ENCODE assay signal across 8 mouse cellular contexts in genomic region chr9:7914925-7915324, GRCm38 (mm10). TPM values are rescaled to one million over a fixed set of nuclear protein-coding genes. Genes with fewer than 3 reads are reported as not detected.
A peak's percentile ranks its signal among the peaks of the same experiment; 100 is the strongest.
DNase-seq lines count a peak whose midpoint lies in the region; ATAC-seq and TF ChIP-seq lines count a peak whose summit lies in the region.

No protein-coding gene starts in this region.

- TF ChIP-seq CTCF in cortical plate, adult 2 months (IDR thresholded peaks at IDR 0.05; ENCODE audit: extremely low read depth, insufficient read depth, low read length): no peak

- no peak for DNase-seq in heart, postnatal 4 days
- no peak for DNase-seq in hindbrain, embryonic 14.5 days (ENCODE audit: low spot score)
- DNase-seq in gastrocnemius, adult 18-20 months (ENCODE audit: low spot score): no peak
- no peak for DNase-seq in spleen, postnatal 14 days (ENCODE audit: low spot score in 2 of 2)
- DNase-seq in right cerebral cortex, postnatal 10 days (ENCODE audit: low spot score in 2 of 2): no peak

- H3K4me2 ChIP-seq in heart, embryonic 16.5 days (ENCODE audit: low read depth, low read length): peak overlapping the region; percentile 77
- H3K4me2 ChIP-seq in hindbrain, embryonic 14.5 days (replicated peaks): peak overlapping the region; percentile 59
- peak overlapping the region; percentile 52 for H3K4me2 ChIP-seq in midbrain, embryonic 12.5 days (replicated peaks)

- H3K9ac ChIP-seq in heart, embryonic 16.5 days (ENCODE audit: low read length): peak overlapping the region; percentile 35; the same call in 1 of the 2 replicates
- peak overlapping the region; percentile 36; the same call in 1 of the 2 replicates for H3K9ac ChIP-seq in hindbrain, embryonic 14.5 days
- no peak overlapping the region for H3K9ac ChIP-seq in midbrain, embryonic 12.5 days (replicated peaks)

- peaks cover 3% of the 10 kb centered on the region; the same call in 1 of the 2 replicates for H3K4me1 ChIP-seq in heart, embryonic 16.5 days (ENCODE audit: control insufficient read depth, insufficient read depth, low read length)
- peaks cover 2% of the 10 kb centered on the region; the same call in 1 of the 2 replicates for H3K4me1 ChIP-seq in cortical plate, adult 2 months (ENCODE audit: control insufficient read depth, insufficient read depth, low read length)
- H3K4me1 ChIP-seq in hindbrain, embryonic 14.5 days (replicated peaks; ENCODE audit: control insufficient read depth, insufficient read depth, low read length): no peaks in the 10 kb centered on the region
- H3K4me1 ChIP-seq in midbrain, embryonic 12.5 days: peaks cover 4% of the 10 kb centered on the region; the same call in 1 of the 2 replicates

- H3K27ac ChIP-seq in heart, embryonic 16.5 days (ENCODE audit: low read length): peak overlapping the region; percentile 46
- no peak overlapping the region for H3K27ac ChIP-seq in cortical plate, adult 2 months (ENCODE audit: insufficient read depth, low read length)
- H3K27ac ChIP-seq in hindbrain, embryonic 14.5 days: 0 out of 2 replicates have a peak overlapping the region, but pooled peaks have one; percentile 38
- no peak overlapping the region for H3K27ac ChIP-seq in midbrain, embryonic 12.5 days (replicated peaks)

- no peaks in the 10 kb centered on the region for H3K36me3 ChIP-seq in heart, embryonic 16.5 days (ENCODE audit: control insufficient read depth, insufficient read depth)
- no peaks in the 10 kb centered on the region for H3K36me3 ChIP-seq in hindbrain, embryonic 14.5 days (replicated peaks; ENCODE audit: control insufficient read depth, insufficient read depth)
- no peaks in the 10 kb centered on the region for H3K36me3 ChIP-seq in midbrain, embryonic 12.5 days

- no peaks in the 10 kb centered on the region for H3K27me3 ChIP-seq in heart, embryonic 16.5 days (ENCODE audit: control insufficient read depth, insufficient read depth, low read length)
- no peaks in the 10 kb centered on the region for H3K27me3 ChIP-seq in hindbrain, embryonic 14.5 days (ENCODE audit: control insufficient read depth, insufficient read depth, low read length)
- H3K27me3 ChIP-seq in midbrain, embryonic 12.5 days: no peaks in the 10 kb centered on the region

- 55% methylated on average over 8 of the region's 8 CpGs for WGBS in heart, embryonic 16.5 days
- 54% methylated on average over 8 of the region's 8 CpGs for WGBS in hindbrain, embryonic 14.5 days
- 58% methylated on average over 8 of the region's 8 CpGs for WGBS in midbrain, embryonic 12.5 days

- no peak for ATAC-seq in heart, embryonic 16.5 days (replicated peaks; ENCODE audit: extremely low read depth, insufficient read depth, low FRiP score)
- no peak for ATAC-seq in hindbrain, embryonic 14.5 days (ENCODE audit: low FRiP score)
- peak; percentile 7; the same call in 1 of the 2 replicates for ATAC-seq in midbrain, embryonic 12.5 days (ENCODE audit: low FRiP score, low read depth)

- no peak overlapping the region; the same call in 1 of the 2 replicates for H3K4me3 ChIP-seq in heart, embryonic 16.5 days (ENCODE audit: low read length)
- H3K4me3 ChIP-seq in cortical plate, adult 2 months (ENCODE audit: insufficient read depth, low read length): 0 out of 2 replicates have a peak overlapping the region, but pooled peaks have one; percentile 14
- H3K4me3 ChIP-seq in hindbrain, embryonic 14.5 days (replicated peaks; ENCODE audit: low read length): peak overlapping the region; percentile 25; the same call in 1 of the 2 replicates
- H3K4me3 ChIP-seq in midbrain, embryonic 12.5 days: no peak overlapping the region

- TF ChIP-seq POLR2A in cortical plate, adult 2 months (IDR thresholded peaks at IDR 0.05; ENCODE audit: extremely low read depth, insufficient read depth, low read length): no peak

- H3K9me3 ChIP-seq in heart, embryonic 16.5 days (replicated peaks; ENCODE audit: control insufficient read depth, low read length): no peaks in the 10 kb centered on the region
- no peaks in the 10 kb centered on the region for H3K9me3 ChIP-seq in hindbrain, embryonic 14.5 days (ENCODE audit: control insufficient read depth, low read length)
- H3K9me3 ChIP-seq in midbrain, embryonic 12.5 days: no peaks in the 10 kb centered on the region

RNA-seq across cellular contexts. Expression of gene Birc3, which starts 41.9 kb away (rescaled TPM):
- 7.3 and 10.0 TPM in 2 replicates for polyA plus RNA-seq in heart, embryonic 16.5 days (2015; fragmentation: Nextera tagmentation; extraction: Ambion mirVana)
- total RNA-seq in heart, postnatal 4 days (2021): 1 to 10 TPM; 7.0 to 8.8 TPM
- polyA plus RNA-seq in cortical plate, adult 2 months (2012; rRNA removed): 1.9 and 2.6 TPM in 2 replicates
- 1.7 and 2.7 TPM in 2 replicates for polyA plus RNA-seq in hindbrain, embryonic 14.5 days (2014; fragmentation: Nextera tagmentation; extraction: Ambion mirVana)
- polyA plus RNA-seq in midbrain, embryonic 12.5 days (2016; fragmentation: Nextera tagmentation; extraction: Ambion mirVana): 3.1 and 3.5 TPM in 2 replicates
- 10 to 100 TPM in 1 of 2 experiments, 1 to 10 TPM in 1; 7.4 to 10.3 TPM for total RNA-seq in gastrocnemius, adult 18-20 months (2021)

Comparison
In these comparisons a context has a peak if more than half of its experiments do, and no peak if none do; other contexts are left out.
1. H3K27ac ChIP-seq: peak in heart, embryonic 16.5 days (single experiment) and hindbrain, embryonic 14.5 days (single experiment); none in cortical plate, adult 2 months (single experiment) and midbrain, embryonic 12.5 days (single experiment).
2. H3K4me3 ChIP-seq: peak in cortical plate, adult 2 months (single experiment) and hindbrain, embryonic 14.5 days (single experiment); none in heart, embryonic 16.5 days (single experiment) and midbrain, embryonic 12.5 days (single experiment).
3. Peak in every context shown above with its lines, with median percentiles within 50 percentile points of each other: H3K4me2 ChIP-seq.